Mouse (Mus musculus): ENCODE results near the gene Ptprcap.
A peak's percentile ranks its signal among the peaks of the same experiment; 100 is the strongest.
"Not testable (repeated sequence)": the region's sequence is repeated elsewhere in the genome, so short reads cannot be mapped to it uniquely, and the experiment has no call there.

- not testable (repeated sequence) for TF ChIP-seq EP300 (IDR thresholded peaks at IDR 0.05; ENCODE audit: insufficient read depth, low read depth, low read length)
- TF ChIP-seq CTCF (IDR thresholded peaks at IDR 0.05), result peak; percentile 60
These were observed 17.4 kb upstream of the Ptprcap start for GRCm38 (mm10) chr19:4135963-4136345.
